Mouse (Mus musculus): ENCODE measurements around the gene Esrrg.

Gene Esrrg

DNA sequence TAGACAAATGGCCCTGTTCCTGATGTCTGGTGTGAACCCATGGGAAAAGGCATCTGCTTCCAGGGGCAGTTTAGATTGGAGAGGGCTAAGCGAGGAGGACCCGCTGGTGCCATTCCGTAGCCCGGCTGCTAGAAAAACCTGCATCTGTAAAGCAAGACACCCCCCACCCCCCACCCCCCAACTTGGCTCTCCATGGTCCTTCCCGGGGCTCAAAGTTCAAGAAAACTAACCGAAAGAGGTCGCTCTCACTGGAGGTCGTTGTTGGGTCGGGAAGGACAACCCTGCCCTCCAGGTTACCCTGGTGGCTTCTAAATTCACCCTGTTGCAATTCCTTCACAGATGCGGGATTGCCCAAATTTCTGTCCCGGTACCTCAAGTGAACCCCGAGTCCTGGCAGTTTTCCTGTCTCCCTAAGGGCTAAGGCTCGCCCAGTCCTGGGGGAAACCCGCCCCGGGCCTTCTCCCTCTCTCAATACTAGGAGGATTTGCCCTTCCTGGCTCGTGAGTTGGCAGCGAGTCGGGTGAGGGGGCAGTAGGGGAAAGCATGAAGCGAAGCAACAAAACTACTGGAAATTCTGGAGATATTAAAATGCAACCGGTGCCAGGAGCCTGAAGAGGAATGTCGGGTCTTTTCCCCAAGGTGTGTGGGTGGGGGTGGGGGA is at the start of gene Esrrg:
Esrrg (plus strand) TSS at position 531 of the 661 bp plus-strand sequence.
- DNase-seq: peak; percentile 18

DNA sequence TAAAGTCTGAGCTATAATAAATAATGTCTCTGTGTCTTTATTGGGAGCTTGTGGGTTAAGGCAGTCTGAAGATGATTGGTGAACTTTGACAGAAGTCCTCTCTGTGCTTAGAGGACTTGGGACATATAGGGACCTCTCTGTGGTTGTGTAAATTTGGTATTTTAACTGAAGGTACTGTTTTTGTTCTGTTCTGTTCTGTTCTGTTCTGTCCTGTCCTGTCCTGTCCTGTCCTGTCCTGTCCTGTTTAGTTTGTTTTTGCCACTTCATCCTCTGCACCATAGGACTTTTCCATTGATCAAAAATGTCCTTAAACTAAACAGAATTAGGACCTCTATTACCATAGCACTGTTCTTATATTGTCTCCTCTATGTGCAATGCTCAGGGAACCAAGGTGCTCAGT is 24.6 kb upstream of the Esrrg start:
- no peak for DNase-seq

DNA sequence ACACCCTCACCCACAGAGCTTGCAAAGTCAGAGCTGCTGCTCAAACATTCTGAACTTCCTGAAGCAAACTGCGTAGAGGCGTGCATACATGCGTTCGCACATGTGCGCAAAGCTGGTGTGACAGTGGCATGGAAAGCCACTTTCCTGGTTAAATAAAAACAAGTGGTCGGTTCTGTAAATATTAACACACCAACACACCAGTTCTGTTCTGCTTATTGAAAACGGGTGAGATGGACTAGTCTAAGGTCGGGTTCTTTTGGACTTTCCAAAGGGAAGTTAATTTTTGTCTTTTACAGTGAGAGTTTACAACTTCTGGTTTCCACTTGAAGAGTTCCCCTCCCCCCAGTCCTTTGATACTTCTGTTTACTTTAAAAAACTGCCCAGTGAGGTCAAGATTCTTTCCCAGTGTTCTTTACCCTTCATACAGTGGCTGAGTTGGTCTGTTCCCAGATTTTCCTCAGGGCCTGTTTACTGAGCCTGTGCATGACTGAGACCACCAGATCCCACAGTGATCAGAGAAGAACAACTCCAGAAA is 22.0 kb upstream of the Esrrg start:
- DNase-seq: no peak

DNA sequence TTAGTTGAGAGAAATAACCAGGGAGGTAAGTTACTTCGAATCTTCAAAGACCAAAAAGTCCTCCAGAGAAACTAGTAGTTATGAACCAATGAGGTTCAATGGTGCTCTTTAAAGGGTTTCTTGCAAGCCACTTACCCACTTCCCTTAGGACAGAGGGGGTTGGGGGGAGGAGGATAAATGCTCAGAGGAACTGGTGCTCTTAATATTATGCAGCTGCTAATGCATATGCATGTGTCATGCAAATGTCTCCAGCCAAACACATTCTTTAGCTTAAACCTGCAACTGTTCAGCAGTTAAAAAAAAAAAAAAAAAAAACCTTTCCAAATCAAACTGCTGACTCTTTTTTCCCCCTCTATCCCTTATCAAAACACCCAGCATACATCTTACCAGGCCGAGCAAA is 5.6 kb upstream of the Esrrg start:
- DNase-seq: no peak

DNA sequence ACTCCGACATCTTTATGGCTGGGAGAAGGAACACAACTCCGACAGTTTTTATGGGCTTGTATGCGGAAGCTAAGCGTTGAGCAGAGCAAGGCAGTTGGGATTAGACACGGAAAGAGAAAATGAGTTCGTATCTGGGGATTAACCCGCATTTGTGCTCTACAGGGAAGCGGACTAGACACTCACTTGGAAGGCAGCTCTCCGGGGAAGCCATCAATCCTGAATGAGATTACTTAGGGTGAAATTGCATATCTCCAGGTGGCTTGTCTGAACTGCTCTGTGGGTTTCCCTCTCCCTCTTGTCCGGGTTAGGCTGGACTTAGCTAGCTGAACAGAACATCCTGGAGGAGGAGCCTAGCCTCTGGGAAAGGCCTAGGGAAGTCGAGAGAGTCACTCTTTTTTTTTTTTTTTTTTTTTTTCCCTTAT is 4.5 kb upstream of the Esrrg start:
- DNase-seq: no peak

DNA sequence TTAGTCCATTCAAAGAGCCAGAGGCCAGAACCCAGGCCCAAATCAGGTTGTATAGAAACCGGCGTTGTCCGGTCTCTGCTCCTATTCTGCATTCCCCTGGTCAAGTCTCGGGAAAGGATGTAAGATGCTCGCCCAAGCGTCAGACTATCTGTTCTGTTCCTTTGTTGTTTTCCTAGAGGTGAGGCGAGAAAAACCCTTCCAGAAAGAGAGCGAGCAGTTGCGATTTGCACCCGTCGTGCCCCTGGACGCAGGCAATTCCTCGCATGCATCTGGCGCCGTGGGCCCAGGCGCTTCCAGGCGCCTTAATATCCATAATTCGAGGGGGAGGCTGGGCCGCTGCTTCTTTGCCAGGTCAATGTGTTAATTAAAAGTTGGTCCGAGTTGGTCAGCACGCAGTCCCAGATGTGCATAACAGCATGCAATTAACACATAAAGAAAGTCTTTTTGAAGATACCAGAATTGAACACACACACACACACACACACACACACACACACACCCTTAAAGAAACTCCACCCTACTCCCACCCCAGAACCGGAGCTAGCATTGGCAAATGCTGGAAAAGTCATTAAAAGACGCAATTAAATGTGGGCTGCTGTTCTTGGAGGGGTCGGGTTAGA is 3.8 kb upstream of the Esrrg start:
- no peak for DNase-seq

DNA sequence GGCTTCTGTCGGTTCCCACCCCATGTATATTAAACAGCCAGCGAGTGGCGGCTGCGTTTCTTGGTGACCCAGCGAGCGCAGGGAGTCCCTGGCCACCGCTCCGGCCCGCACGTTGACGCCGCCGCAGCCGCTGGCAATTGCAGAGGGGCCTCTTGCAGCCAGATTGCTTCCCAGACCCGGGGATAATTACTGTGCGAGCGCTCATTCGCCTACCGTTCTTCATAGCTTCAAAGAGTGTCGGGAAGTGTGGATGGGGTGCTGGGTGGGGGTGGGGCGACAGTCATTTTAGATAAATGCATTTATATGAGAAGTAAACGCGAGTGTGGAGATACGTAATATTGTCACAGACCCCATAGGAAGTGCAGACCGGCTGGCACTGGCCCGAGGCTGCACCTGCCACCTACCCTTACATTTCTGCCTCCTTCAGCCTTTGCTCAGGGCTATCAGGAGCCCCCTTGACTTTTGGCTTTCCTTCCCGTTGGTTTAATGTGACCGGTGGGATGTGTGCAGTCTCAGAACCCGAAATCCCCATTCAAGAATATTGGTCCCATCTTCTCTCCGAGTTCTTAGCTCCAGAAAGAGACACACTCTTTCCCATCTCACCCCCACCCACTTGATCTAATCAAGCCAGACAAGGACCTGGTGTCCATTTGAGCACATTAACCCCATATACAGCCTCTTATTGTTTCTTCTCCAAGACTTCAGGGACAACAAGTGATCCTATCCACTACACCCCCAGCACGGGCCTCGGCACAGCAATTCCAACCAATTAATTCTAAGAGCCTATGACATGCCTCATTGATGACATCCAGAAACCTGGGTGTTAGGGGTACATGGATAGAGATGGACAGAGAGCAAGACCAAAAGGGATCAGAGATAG is 3.0 kb upstream of the Esrrg start:
- DNase-seq: no peak

DNA sequence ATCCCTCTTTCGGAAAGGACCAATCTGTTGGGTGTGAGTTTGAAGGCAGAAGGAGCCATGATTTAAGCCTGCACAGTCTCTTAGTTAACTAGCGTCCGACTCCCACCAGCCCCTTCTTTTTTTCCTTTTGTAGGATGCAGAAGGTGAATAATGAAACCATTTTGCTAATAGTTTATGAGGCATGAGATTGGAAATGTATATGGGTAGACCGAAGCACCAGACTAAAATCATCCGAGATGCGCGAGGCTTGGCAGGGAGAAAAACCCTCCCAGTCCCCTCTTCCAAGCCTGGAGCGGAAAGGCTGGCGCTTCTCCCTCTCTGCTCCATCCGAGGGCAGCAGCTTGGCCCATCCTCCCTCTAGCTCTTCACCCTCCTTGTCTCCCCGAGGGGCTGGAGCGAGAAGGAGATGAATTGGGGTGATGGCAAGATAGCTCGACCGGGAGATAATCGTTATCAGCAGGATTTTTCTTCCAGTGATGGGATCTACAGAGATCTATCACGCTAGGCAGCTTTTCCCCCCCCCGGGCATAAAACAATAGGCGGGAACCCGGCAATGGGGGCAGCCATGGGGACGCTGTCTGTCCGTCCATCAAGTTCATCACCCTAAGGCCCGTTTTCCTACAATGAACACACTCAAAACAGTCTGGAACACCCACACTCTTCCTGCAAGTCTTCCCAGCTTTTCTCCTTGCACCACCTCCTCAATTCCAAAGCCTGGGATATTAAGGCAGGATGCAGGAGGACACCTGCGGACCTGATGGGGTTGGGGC is 2.1 kb upstream of the Esrrg start:
- no peak for DNase-seq

DNA sequence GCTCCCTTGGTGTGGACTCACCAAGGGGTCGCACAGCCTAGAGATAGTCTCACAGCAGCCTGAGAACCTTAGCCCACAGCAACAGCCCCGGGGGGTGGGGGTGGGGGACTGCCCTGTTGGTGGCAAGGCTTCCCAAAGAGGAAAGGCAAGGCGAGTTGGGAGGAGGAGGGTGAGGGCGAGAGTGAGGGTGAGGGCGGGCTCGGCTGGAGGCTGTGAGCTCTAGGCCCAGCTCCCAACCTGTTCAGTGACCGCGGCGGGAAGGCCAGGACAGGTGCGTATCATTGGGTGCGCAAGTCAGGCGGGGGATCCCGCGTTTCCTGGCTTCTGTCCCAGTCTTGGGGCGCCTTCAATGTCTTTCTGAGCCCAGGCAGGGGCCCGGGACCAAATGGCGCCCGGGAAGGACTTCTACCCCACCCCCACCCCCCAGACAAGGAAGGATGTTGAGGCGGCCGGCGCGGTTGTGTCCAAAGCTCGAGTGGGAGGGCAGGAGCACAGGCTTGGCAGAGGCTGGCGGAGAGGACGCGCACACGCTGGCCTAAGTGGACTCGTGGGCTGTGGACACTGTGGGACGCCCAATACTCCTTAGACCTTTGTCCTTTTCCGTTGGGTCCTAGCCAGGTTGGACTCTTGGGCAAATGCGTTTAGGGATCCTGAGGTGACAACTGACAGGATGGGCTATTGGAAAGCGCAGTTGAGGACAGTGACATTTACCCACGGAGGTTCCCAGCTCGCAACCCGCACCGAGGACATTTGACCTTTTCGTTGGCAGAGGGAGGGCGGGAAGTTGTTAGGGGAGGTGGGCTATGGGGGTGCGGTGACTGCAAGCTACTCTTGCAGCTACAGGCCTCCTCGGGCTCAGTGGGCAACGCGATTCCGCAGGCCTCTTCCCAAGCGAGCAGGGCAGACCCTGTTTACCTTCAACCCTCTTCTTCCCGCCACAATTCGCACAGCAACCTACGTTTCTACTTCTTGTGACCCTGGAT is 1.2 kb upstream of the Esrrg start:
- peak; percentile 4 for DNase-seq

DNA sequence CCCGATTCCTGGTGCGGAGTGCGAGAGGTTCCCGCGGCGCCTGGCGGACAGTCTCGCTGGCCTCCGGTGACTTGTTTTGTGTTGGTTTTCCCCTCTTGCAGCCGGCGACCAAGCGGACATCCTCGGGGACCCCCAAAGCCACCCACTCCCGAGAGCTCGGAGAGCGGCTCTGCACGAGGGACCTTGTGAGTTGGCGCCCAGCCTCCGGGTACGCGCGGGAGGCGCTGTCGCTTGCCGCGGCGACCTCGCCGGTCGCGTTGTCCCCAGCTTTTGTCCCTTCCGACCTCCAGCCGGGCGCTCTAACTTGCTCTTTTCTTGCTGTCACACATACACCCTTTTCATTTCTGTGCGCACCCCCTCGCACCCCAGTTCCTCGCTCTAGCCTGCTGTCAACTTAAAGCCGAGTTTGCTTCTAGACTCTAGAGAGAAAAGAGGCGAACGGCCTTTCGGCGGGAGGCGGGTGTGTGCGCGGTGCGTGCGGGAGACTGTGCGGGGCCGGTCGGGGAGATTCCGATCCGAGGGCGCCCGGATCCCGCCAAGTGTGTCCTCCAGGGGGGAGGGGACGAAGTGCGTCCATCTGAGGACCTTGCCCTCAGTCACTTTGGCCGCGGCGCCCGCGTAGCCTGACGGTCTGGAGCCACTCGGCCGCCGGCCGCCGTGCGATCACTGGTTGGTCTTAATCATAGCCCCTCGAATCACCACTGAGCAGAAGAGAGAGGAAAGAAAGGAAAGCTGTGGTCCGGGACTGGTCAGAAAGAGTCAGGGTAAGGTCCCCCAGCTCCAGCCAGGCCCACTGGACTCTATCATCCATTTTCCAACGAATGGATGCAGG is 646 bp downstream of the Esrrg start:
- peak; percentile 41 for DNase-seq

DNA sequence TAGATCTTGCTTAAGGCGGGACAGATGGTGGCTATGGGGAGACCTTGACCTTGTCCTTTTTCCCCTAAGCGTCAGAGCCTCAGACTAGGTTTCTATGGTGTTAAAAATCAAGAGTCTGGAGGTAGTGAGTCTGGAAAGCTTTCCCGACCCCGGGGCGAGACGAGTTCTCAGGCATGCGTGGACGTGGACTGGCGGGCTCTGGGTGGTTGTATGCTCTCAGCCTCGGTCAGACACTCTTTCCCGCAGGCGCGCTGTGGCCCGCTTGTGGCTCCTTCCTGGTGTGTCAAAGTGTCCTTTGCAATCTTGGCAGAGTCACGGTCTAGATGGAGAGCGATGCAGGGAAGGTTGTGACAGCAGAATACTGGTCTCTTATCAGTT is 1.3 kb downstream of the Esrrg start:
- no peak for DNase-seq

DNA sequence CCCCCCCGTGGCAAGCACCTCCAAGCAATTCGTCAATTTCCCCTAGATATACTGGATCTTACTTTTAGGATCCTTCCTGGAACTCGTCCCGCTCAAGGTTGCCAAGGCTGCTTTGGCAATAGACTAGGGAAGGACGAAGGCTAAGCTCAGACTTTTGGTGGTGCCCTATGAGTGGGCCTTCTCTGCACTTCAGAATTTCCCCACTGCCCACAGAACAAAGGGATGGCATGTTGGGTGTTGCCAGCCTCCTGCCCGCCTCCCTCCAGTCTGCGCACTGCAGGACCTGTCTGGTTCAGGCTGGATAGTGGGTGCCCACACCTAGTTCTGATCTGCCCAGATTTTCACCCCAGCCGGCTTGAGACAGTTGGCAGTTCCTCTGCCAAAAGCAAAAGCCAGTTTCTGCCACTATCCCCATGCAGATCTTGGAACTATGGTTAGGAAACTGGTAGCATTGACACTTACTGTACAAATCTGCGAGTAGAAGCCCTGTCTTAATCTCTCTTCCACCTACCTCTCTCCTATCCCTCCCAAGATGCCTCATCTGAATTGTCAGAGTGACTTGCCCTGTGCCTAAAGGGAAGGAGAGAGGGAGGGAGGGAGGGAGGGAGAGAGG is 1.9 kb downstream of the Esrrg start:
- no peak for DNase-seq

DNA sequence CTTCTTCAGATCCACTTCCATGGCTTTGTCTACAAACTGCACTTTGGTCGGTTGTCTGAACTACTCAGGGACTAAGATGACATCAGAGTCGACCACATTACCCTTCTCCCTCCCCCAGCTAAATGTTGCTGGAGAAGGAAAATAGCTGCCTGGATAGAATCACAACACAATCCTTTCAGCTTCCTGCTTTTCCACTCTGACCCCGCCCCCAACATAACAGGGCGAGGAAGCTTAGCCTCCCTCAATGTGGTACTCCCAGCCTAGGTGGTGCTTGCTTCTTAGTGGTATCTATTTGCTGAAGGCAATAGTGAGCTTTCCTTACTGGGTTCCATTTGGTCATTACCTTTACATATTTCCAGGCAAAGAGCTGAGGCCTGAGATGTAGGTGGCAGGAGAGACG is 3.3 kb downstream of the Esrrg start:
- DNase-seq: no peak

DNA sequence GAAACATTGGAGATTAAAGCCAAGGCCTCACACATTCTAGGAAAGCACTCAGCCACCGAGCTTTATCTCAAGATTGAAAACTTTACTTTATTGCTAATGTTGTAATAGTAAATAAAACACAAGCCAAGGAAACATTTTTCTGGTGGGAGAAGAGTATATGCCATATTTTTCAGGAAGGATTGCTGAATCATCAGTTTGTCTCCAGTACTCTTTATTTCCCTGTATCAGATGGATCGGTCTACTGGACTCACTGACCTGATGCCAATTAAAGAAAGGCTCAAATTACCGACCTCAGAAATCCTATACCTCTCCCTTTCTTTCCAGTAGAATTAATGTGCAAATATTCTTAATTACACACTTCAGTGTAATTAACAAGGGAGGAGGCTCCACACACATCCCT is 4.7 kb downstream of the Esrrg start:
- DNase-seq: no peak

DNA sequence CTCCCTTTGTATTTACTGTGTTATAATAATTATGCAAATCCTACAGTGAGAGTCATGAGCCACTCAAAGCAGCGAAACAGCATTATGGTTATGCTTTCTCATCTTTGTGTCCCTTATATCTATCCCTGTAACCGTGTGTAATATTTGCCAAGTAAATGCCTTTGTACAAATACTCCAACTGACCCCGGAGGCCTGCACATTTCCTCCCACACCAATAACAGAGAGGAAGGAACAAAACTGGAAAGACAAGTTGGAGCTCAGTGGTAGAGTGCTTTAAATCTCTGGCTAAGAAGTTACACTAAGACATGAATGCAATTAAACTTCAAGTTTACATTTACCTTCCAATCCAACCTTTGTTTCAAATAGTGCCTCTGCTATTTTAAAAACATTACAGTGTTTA is 15.4 kb downstream of the Esrrg start:
- DNase-seq: no peak

DNA sequence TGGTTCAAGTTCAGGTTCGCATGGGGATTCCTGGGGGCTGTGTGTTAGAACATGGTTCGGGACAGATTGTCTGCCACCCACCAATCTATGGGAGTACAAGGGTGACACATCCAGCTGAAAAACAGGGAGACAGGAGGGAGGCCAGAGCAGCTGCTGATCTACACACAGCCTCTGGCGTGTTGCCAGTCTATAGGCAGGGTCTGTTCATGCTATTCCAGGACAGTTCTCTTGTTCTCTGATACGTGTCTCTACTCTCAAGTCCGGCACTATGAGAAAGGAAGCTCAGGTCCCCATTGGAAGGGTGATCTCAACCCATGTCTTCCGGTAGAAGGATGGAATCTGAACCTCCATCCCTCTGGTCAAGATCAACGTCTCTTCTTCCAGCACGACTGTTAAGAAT is 21.8 kb downstream of the Esrrg start:
- no peak for DNase-seq

DNA sequence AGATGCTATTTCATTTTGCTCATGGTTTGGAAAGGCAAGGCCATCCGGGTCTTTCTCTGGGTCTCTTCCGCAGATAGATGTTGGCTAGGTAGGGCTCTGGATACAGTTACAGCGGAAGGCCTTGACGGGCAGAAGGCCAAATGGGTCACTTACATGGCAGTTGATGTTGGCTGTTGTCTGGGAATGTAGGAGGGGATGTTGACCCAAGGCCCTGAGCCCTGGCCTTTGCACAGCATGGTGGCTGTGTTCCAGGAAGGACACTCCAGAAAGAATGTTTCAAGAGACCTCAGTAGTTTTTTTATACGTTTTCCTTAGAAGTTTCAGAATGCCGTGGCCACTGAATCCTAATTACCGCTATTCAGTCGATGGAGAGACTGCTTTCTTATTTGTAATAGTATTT is 22.9 kb downstream of the Esrrg start:
- DNase-seq: no peak

DNA sequence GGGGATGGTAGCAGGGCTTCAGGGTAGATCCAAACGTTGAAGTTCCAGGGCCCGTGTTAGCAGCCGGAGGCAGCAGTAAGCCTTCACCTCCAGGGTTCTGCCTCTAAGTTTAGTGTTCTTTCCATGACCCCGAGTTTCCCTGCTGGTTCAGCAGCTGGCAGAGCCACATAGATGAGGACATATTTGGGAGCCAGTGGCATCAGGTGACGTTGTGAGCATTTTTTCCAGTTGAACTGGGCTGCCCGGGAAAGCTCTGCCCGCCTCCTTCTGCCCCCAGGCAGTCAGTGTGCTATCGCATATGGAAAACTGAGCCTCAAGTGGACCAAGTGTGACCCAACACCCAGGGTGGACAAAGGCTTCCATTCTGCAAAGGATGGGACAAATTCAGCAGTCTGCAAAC is 36.7 kb downstream of the Esrrg start:
- DNase-seq: no peak

DNA sequence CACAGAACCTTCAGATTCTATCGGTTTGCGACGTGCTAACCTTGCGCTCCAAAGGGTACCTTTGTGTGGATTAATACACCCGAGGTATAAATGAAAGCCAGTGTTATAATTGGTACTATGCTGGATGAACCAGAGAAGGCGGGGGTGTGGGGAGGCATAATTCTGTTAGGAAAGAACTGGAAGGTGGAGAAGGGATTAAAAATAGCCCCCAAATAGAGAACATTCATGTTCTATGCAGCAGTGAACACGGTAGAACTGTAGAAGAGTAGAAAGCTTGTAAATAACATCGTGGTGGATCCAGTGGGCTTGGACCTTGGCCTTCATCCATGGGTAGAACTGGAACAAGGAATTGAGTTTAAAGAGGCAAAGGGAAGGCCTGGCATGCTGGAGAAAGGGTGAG is 40.0 kb downstream of the Esrrg start:
- DNase-seq: no peak

DNA sequence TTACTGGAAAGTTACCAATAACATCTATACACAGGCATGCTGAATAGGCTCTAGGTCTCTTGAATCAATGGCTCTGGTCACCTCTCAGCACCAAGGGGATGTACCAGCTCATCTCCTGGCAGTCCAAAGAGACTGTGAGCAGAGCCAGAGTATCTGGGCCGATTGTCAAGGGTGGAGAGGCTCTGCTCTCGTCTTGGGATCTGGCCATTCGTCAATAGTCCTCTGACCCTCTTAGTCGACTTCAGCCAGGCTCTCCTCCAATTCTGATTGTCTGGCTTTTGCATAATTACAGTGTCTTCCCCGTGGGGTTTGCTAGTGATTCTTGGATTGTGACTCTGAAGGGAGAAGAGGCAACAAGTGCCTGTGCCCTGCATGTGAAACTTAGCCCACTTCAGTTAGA is 41.3 kb downstream of the Esrrg start:
- no peak for DNase-seq
